Comparison of ENCODE assay signal across 9 mouse cellular contexts in the genomic region with DNA sequence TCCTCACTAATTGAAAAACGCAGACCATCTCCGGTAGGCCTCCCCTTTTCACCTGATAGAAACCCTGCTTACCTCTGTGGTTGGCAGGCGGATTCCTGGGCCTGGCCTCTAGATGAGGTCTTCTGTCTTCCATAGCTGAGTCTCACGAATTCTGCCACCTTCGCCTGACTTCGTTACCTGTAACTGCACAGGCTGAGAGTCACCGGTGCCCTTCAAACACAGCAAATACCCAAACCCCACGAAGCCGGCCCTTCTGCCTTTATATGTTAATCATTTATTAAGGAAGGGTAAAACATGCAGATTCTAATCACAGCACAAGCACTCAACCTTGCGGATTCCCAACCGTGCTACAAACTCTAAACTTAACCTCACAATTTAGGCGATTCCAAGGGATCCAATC. TPM values are rescaled to one million over a fixed set of nuclear protein-coding genes. Genes with fewer than 3 reads are reported as not detected.
DNase-seq lines count a peak whose midpoint lies in the region; ATAC-seq and TF ChIP-seq lines count a peak whose summit lies in the region.
"Had no signal": no experiment of that assay in that cellular context is flagged by ENCODE, and none has a peak within 500 bp of the region (broad histone marks: within the 10 kb centered on the region; RNA-seq: fewer than 3 reads in every experiment).

No protein-coding gene starts in this region.

- peaks cover 13% of the 10 kb centered on the region for H3K4me1 ChIP-seq in heart, postnatal 0 days (ENCODE audit: control insufficient read depth, insufficient read depth)
- H3K4me1 ChIP-seq in heart, adult 2 months (ENCODE audit: control insufficient read depth, insufficient read depth, low read length) = peaks cover 32% of the 10 kb centered on the region
- H3K4me1 ChIP-seq in bone marrow, adult 2 months (ENCODE audit: control insufficient read depth, insufficient read depth, low read length) = peaks cover 7% of the 10 kb centered on the region
- peaks cover 29% of the 10 kb centered on the region for H3K4me1 ChIP-seq in intestine, embryonic 16.5 days (ENCODE audit: control insufficient read depth, insufficient read depth, low read length)
- H3K4me1 ChIP-seq in liver, embryonic 16.5 days (ENCODE audit: control insufficient read depth, low read depth, low read length) = peaks cover 35% of the 10 kb centered on the region

- ATAC-seq in heart, postnatal 0 days (ENCODE audit: insufficient read depth, low read depth) = no peak
- ATAC-seq in intestine, embryonic 16.5 days = no peak
- no peak for ATAC-seq in liver, embryonic 16.5 days (ENCODE audit: low read depth)

- no peaks in the 10 kb centered on the region for H3K9me3 ChIP-seq in heart, postnatal 0 days (replicated peaks; ENCODE audit: control insufficient read depth, low read length)
- no peaks in the 10 kb centered on the region for H3K9me3 ChIP-seq in intestine, embryonic 16.5 days (ENCODE audit: control insufficient read depth, low read length)
- no peaks in the 10 kb centered on the region for H3K9me3 ChIP-seq in liver, embryonic 16.5 days (replicated peaks; ENCODE audit: control insufficient read depth, low read length)

- intact Hi-C loops in heart, adult 2 months (cut with DNase I) = loop anchor here (5.0 kb wide), 3 partner anchors 63 to 362 kb away; partner anchors contain the start of genes B4galt5, Slc9a8 and Stau1
- intact Hi-C loops in heart, postnatal 25 days (cut with DNase I) = loop anchor here (5.0 kb wide), 1 partner anchor 362 kb away; the partner anchor contains the start of gene Slc9a8

- TF ChIP-seq EP300 in heart, postnatal 0 days (IDR thresholded peaks at IDR 0.05; ENCODE audit: low read depth) = no peak
- TF ChIP-seq EP300 in heart, adult 2 months (IDR thresholded peaks at IDR 0.05; ENCODE audit: insufficient read depth, low read depth, low read length) = no peak

- no peak for DNase-seq in heart, postnatal 0 days (ENCODE audit: low spot score)
- no peak for DNase-seq in heart, adult 2 months
- no peak for DNase-seq in MN1 (ENCODE audit: low spot score)
- DNase-seq in heart, postnatal 25 days (ENCODE audit: low spot score) = no peak
- no peak for DNase-seq in thymus, postnatal 10 days (ENCODE audit: low spot score in 2 of 2)
- DNase-seq: gastrocnemius, postnatal 25 days had no signal

- no peak overlapping the region for H3K9ac ChIP-seq in heart, postnatal 0 days (replicated peaks; ENCODE audit: low read depth, low read length)
- no peak overlapping the region for H3K9ac ChIP-seq in heart, adult 2 months (ENCODE audit: low read depth, low read length)
- peak overlapping the region; percentile 53 for H3K9ac ChIP-seq in intestine, embryonic 16.5 days (ENCODE audit: low read depth, low read length)
- peak overlapping the region; percentile 61 for H3K9ac ChIP-seq in liver, embryonic 16.5 days (ENCODE audit: low read depth, low read length)

- no peak overlapping the region for H3K4me3 ChIP-seq in heart, postnatal 0 days (ENCODE audit: low read depth, low read length)
- H3K4me3 ChIP-seq in heart, adult 2 months = no peak overlapping the region
- H3K4me3 ChIP-seq in bone marrow, adult 2 months (replicated peaks; ENCODE audit: control insufficient read depth, low read depth, low read length) = peak overlapping the region; percentile 15
- H3K4me3 ChIP-seq in intestine, embryonic 16.5 days (ENCODE audit: low read length) = peak overlapping the region; percentile 34
- H3K4me3 ChIP-seq in liver, embryonic 16.5 days (ENCODE audit: low read depth, low read length) = peak overlapping the region; percentile 40

- H3K27ac ChIP-seq in heart, postnatal 0 days (ENCODE audit: low read depth) = no peak overlapping the region
- H3K27ac ChIP-seq in heart, adult 2 months = no peak overlapping the region
- peak overlapping the region; percentile 15; the same call in 1 of the 2 replicates for H3K27ac ChIP-seq in bone marrow, adult 2 months (ENCODE audit: control insufficient read depth, insufficient read depth, low read depth, low read length, poor library complexity)
- peak overlapping the region; percentile 74 for H3K27ac ChIP-seq in intestine, embryonic 16.5 days (ENCODE audit: low read length)
- H3K27ac ChIP-seq in liver, embryonic 16.5 days (ENCODE audit: low read length) = peak overlapping the region; percentile 66

- H3K27me3 ChIP-seq in heart, postnatal 0 days (ENCODE audit: control insufficient read depth, insufficient read depth, low read length) = no peaks in the 10 kb centered on the region
- H3K27me3 ChIP-seq in heart, adult 2 months (ENCODE audit: control insufficient read depth, insufficient read depth, low read length) = no peaks in the 10 kb centered on the region
- H3K27me3 ChIP-seq in intestine, embryonic 16.5 days (replicated peaks; ENCODE audit: control insufficient read depth, insufficient read depth, low read length) = no peaks in the 10 kb centered on the region
- H3K27me3 ChIP-seq in liver, embryonic 16.5 days (ENCODE audit: control insufficient read depth, insufficient read depth, low read depth, low read length) = no peaks in the 10 kb centered on the region

- peaks cover 8% of the 10 kb centered on the region for H3K79me2 ChIP-seq in heart, adult 2 months (replicated peaks; ENCODE audit: control insufficient read depth, insufficient read depth, low read length)

- WGBS in heart, postnatal 0 days = 79% methylated on average over 12 of the region's 12 CpGs
- 85% methylated on average over 12 of the region's 12 CpGs for WGBS in heart, adult 2 months
- WGBS in bone marrow, adult 2 months = 70% methylated on average over 12 of the region's 12 CpGs
- WGBS in intestine, embryonic 16.5 days = 61% methylated on average over 12 of the region's 12 CpGs
- 76% methylated on average over 12 of the region's 12 CpGs for WGBS in liver, embryonic 16.5 days (ENCODE audit: insufficient replicate concordance)

- no peak for TF ChIP-seq CTCF in heart, postnatal 0 days (IDR thresholded peaks at IDR 0.05; ENCODE audit: low read depth)
- no peak for TF ChIP-seq CTCF in heart, adult 2 months (IDR thresholded peaks at IDR 0.05)
- no peak for TF ChIP-seq CTCF in bone marrow, adult 2 months (IDR thresholded peaks at IDR 0.05; ENCODE audit: control insufficient read depth, insufficient read depth, low read length)

- H3K36me3 ChIP-seq in heart, postnatal 0 days (replicated peaks; ENCODE audit: control insufficient read depth, insufficient read depth, low read length) = peaks cover 41% of the 10 kb centered on the region
- H3K36me3 ChIP-seq in heart, adult 2 months (ENCODE audit: control insufficient read depth, insufficient read depth, low read length) = peaks cover 26% of the 10 kb centered on the region
- peaks cover 15% of the 10 kb centered on the region for H3K36me3 ChIP-seq in intestine, embryonic 16.5 days (ENCODE audit: control insufficient read depth, insufficient read depth, low read length)
- H3K36me3 ChIP-seq in liver, embryonic 16.5 days (ENCODE audit: control insufficient read depth, insufficient read depth) = peaks cover 30% of the 10 kb centered on the region

- peak overlapping the region; percentile 10; the same call in 1 of the 2 replicates for H3K4me2 ChIP-seq in heart, postnatal 0 days (ENCODE audit: low read depth, low read length)
- peak overlapping the region; percentile 32 for H3K4me2 ChIP-seq in intestine, embryonic 16.5 days (ENCODE audit: low read depth, low read length)
- peak overlapping the region; percentile 79 for H3K4me2 ChIP-seq in liver, embryonic 16.5 days (ENCODE audit: low read depth, low read length)

- TF ChIP-seq POLR2A in heart, adult 2 months (IDR thresholded peaks at IDR 0.05; ENCODE audit: insufficient read depth, low read depth, low read length) = no peak
- no peak for TF ChIP-seq POLR2A in bone marrow, adult 2 months (IDR thresholded peaks at IDR 0.05; ENCODE audit: borderline replicate concordance, control insufficient read depth, low read depth, low read length)

RNA-seq across cellular contexts. Expression of gene Znfx1, which starts 2.9 kb away (rescaled TPM):
- 25.0 and 35.4 TPM in 2 replicates for total RNA-seq in heart, postnatal 0 days (2014; rRNA removed; ENCODE audit: low replicate concordance)
- 6.0 and 6.9 TPM in 2 replicates for polyA plus RNA-seq in heart, postnatal 0 days (2015; fragmentation: Nextera tagmentation; extraction: Ambion mirVana)
- 10 to 100 TPM; 37.4 to 39.3 TPM for total RNA-seq in heart, adult 2 months (2021)
- polyA plus RNA-seq in heart, adult 2 months (2012; rRNA removed) = 21.9 and 29.1 TPM in 2 replicates
- 21.7 and 32.3 TPM in 2 replicates for polyA plus RNA-seq in bone marrow, adult 2 months (2011; ENCODE audit: insufficient read depth, insufficient read length, low replicate concordance, missing spikeins)
- 6.5 and 9.8 TPM in 2 replicates for polyA plus RNA-seq in intestine, embryonic 16.5 days (2015; fragmentation: Nextera tagmentation; extraction: Ambion mirVana)
- polyA plus RNA-seq in liver, embryonic 16.5 days (2015; fragmentation: Nextera tagmentation; extraction: Ambion mirVana) = 10.2 and 11.8 TPM in 2 replicates
- 10 to 100 TPM; 31.6 to 36.3 TPM for total RNA-seq in heart, postnatal 25 days (2021)

RNA-seq across cellular contexts. Expression of gene Ddx27, which starts 45.0 kb away (rescaled TPM):
- total RNA-seq in heart, postnatal 0 days (2014; rRNA removed; ENCODE audit: low replicate concordance) = 11.1 and 13.9 TPM in 2 replicates
- 17.2 and 17.3 TPM in 2 replicates for polyA plus RNA-seq in heart, postnatal 0 days (2015; fragmentation: Nextera tagmentation; extraction: Ambion mirVana)
- 10 to 100 TPM; 10.9 to 11.3 TPM for total RNA-seq in heart, adult 2 months (2021)
- polyA plus RNA-seq in heart, adult 2 months (2012; rRNA removed) = 6.9 and 7.7 TPM in 2 replicates
- polyA plus RNA-seq in bone marrow, adult 2 months (2011; ENCODE audit: insufficient read depth, insufficient read length, low replicate concordance, missing spikeins) = 42.2 and 54.4 TPM in 2 replicates
- 40.9 and 45.7 TPM in 2 replicates for polyA plus RNA-seq in intestine, embryonic 16.5 days (2015; fragmentation: Nextera tagmentation; extraction: Ambion mirVana)
- polyA plus RNA-seq in liver, embryonic 16.5 days (2015; fragmentation: Nextera tagmentation; extraction: Ambion mirVana) = 32.9 and 36.0 TPM in 2 replicates
- total RNA-seq in heart, postnatal 25 days (2021) = 10 to 100 TPM; 10.0 to 11.3 TPM

Comparison
In these comparisons a context has a peak if more than half of its experiments do, and no peak if none do; other contexts are left out.
1. H3K27ac ChIP-seq: peak in bone marrow, adult 2 months (single experiment), intestine, embryonic 16.5 days (single experiment) and liver, embryonic 16.5 days (single experiment); none in heart, postnatal 0 days (single experiment) and heart, adult 2 months (single experiment).
2. H3K4me2 ChIP-seq: peak in every context shown above with its lines; median percentile 79 in liver, embryonic 16.5 days; 32 in intestine, embryonic 16.5 days; 10 in heart, postnatal 0 days.
3. H3K4me3 ChIP-seq: peak in bone marrow, adult 2 months (single experiment), intestine, embryonic 16.5 days (single experiment) and liver, embryonic 16.5 days (single experiment); none in heart, postnatal 0 days (single experiment) and heart, adult 2 months (single experiment).
4. H3K9ac ChIP-seq: peak in intestine, embryonic 16.5 days (single experiment) and liver, embryonic 16.5 days (single experiment); none in heart, postnatal 0 days (single experiment) and heart, adult 2 months (single experiment).